Comparison of ENCODE assay signal across 13 mouse cellular contexts in genomic region chr6:82575445-82575844, GRCm38 (mm10).
"Had no signal": no experiment of that assay in that cellular context is flagged by ENCODE, and none has a peak within 500 bp of the region (broad histone marks: within the 10 kb centered on the region; RNA-seq: fewer than 3 reads in every experiment).

No protein-coding gene starts in this region.

- H3K4me1 ChIP-seq: midbrain, embryonic 10.5 days; midbrain, embryonic 12.5 days; neural tube, embryonic 12.5 days had no signal

- ATAC-seq: midbrain, embryonic 16.5 days had no signal

- H3K9me3 ChIP-seq: midbrain, embryonic 10.5 days; midbrain, embryonic 12.5 days; neural tube, embryonic 12.5 days had no signal

- H3K4me3 ChIP-seq: midbrain, embryonic 10.5 days; midbrain, embryonic 12.5 days; neural tube, embryonic 12.5 days had no signal

- H3K27me3 ChIP-seq: midbrain, embryonic 12.5 days; neural tube, embryonic 12.5 days had no signal

- H3K36me3 ChIP-seq: midbrain, embryonic 10.5 days; midbrain, embryonic 12.5 days; neural tube, embryonic 12.5 days had no signal

- DNase-seq: lung, adult 18-20 months; lung, embryonic 14.5 days; lung, postnatal 10 days; lung, postnatal 4 days; midbrain, embryonic 14.5 days; right cerebral cortex, postnatal 14 days; thymus, adult 18-20 months; thymus, postnatal 14 days; thymus, postnatal 36 days had no signal
